Mouse (Mus musculus) splenic B cell, adult 2 months (primary cell): ENCODE data around the gene Insl3.
A peak's percentile ranks its signal among the peaks of the same experiment; 100 is the strongest.

Experiments used
- DNase-seq: peaks from one replicate; pipeline ENCODE4 v3.0.0-alpha.2; 2011; ENCODE audit warnings: low read depth, low spot score
- H3K27me3 ChIP-seq: 2 replicates; pipeline ENCODE4 v1.6.1; 2012; ENCODE audit warnings: mild to moderate bottlenecking, low read length, moderate library complexity, mixed read lengths; ENCODE audit not compliant: control insufficient read depth, poor library complexity, insufficient read depth, severe bottlenecking
- H3K36me3 ChIP-seq: 2 replicates; pipeline ENCODE4 v1.6.1; 2012; ENCODE audit warnings: mild to moderate bottlenecking, low read length, moderate library complexity, mixed read lengths; ENCODE audit not compliant: control insufficient read depth, poor library complexity, insufficient read depth, severe bottlenecking

The Insl3 gene

GRCm38 (mm10) chr8:71671549-71671965 lies 17.5 kb upstream of the Insl3 start, which contains the start of gene Unc13a:
Gene Unc13a (minus strand): TSS chr8:71671757.
- peak; percentile 93 for DNase-seq
- Histone ChIP-seq H3K36me3 (no peaks in the 10 kb centered on the region), H3K27me3 (no peaks in the 10 kb centered on the region)

DNA sequence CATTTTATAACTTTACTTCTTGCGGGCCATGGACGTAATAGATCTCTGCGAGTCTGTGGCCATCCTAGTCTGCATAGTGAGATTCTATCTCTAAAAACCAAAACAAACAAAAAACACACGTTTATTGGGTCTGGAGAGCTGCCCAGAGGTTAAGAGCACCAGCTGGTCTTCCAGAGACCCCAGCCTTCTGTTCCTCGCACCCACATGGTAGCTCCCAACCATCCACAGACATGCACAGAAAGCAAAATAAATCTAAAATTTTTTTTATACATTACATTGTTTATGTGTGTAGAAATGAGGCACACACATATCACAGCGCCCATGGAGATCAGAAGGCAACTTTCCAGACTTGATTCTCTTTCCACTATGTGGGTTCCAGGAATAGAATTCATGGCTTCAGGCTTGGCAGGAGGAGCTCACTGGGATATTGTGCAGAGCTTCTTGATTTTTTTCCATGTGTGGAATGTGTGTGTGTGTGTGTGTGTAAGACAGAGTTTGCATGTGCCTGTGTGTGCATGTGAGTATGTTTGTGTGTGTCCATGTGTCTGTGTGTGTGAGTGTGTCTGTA lies 16.8 kb upstream of the Insl3 start:
- Histone ChIP-seq H3K36me3 (no peaks in the 10 kb centered on the region), H3K27me3 (no peaks in the 10 kb centered on the region)
- DNase-seq, result no peak

DNA sequence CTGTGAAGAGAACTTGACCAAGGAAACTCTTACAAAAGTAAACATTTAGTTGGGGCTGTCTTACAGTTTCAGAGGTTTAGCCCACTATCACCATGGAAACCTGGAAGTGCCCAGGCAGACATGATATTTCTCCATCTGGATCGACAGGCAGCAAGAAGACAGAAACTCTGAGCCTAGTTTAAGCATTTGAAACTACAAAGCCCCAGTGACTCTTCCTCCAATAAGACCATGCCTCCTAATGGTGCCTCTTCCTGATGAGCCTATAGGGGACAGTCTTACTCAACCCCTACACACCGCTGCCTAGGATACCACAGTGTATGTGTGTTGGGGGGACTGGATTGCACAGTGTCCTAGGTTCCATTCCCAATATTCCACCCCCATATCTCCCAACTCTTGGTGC lies 14.9 kb upstream of the Insl3 start:
- Histone ChIP-seq H3K36me3 (no peaks in the 10 kb centered on the region), H3K27me3 (no peaks in the 10 kb centered on the region)
- DNase-seq, result no peak

DNA sequence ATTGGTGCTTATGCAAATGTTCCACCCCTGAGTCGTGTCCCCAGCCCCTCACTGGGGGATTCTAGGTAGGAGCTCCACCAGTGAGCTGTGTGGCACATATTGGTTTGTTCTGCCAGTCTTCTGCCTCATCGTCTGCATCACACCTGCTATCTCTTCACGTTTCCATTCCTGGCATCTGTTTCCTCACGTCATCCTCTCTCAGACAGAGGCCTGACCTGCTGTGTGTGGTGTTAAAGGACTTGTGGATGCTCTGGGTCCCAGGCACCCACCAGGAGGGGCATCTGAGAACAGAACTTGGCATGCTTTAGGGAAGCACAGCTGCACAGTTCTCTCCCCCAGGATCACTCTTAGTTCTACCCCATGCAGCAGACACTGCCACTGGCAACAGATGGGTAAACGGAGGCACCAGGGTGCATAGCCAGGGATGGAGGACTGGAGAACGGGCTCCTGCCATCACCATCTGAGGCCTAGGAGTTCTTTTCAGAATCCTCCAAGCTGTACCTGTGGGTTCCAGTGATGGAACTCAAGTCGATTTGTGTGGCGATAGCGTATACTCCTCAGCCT lies 13.5 kb upstream of the Insl3 start:
- DNase-seq, result no peak
- Histone ChIP-seq H3K36me3 (peaks cover 5% of the 10 kb centered on the region; the same call in 1 of the 2 replicates), H3K27me3 (no peaks in the 10 kb centered on the region)

GRCm38 (mm10) chr8:71676020-71676741 lies 12.8 kb upstream of the Insl3 start, which contains the start of gene Jak3:
Gene Jak3 (plus strand): TSS chr8:71676296.
- H3K27me3 ChIP-seq, result no peaks in the 10 kb centered on the region
- DNase-seq, result peak; percentile 86
- H3K36me3 ChIP-seq, result peaks cover 6% of the 10 kb centered on the region; the same call in 1 of the 2 replicates

GRCm38 (mm10) chr8:71676803-71677202 lies 12.2 kb upstream of the Insl3 start:
- H3K36me3 ChIP-seq, result peaks cover 8% of the 10 kb centered on the region; the same call in 1 of the 2 replicates
- DNase-seq, result no peak

DNA sequence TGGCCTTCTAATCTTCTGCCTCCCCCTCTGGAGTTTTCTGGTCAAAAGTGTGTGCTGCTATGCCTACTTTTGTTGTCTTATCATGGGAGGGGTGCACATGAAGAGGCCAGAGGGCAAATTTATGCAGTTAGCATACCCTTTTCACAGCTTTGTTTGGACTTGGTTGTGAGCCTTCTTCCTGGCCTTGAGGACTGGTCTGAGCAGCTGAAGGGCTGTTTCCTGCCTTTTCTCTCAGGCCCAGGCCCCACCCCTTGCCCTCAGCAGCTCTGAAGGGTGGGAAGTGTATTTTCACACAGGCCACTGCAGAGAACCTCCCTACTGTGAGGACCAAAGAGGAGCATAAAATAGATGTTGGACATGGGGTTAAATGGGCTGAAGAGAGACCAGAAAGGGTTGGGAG lies 11.5 kb upstream of the Insl3 start:
- DNase-seq, result no peak
- Histone ChIP-seq H3K27me3 (no peaks in the 10 kb centered on the region), H3K36me3 (peaks cover 8% of the 10 kb centered on the region; the same call in 1 of the 2 replicates)

More at GRCm38 (mm10) chr8:71676803-71677202, 12.2 kb upstream of the Insl3 start:
- no peaks in the 10 kb centered on the region for H3K27me3 ChIP-seq

DNA sequence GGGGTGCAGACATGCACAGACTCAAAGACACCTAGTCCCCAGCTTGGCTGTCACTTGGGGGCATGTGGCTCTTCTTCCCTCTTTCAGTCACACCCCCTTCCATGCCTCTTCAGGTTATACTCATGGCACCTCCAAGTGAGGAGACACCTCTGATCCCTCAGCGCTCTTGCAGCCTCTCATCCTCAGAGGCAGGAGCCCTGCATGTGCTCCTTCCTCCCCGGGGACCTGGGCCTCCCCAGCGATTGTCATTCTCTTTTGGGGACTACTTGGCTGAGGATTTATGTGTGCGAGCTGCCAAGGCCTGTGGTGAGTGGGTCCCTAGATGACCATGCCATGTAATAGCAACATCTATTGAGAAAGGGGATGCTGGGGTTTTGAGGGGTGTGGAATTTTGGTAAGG lies 10.8 kb upstream of the Insl3 start:
- Histone ChIP-seq H3K27me3 (no peaks in the 10 kb centered on the region), H3K36me3 (peaks cover 12% of the 10 kb centered on the region; the same call in 1 of the 2 replicates)
- DNase-seq, result no peak

DNA sequence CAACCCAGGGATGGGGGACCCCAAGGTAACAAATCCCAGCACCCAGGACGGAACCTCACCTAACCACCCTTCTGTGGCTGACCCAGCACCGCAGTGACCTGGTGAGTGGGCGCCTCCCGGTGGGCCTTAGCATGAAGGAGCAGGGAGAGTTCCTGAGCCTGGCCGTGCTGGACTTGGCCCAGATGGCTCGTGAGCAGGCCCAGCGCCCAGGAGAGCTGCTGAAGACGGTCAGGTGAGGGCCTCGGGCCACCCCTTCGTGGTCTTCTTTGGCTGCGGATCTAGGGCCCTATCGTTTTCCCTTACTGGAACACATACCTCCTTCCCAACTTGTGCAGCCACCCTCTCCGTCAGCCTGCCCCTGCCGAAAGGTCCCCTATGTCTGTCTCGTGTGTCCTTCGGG lies 9.9 kb upstream of the Insl3 start:
- DNase-seq, result no peak
- Histone ChIP-seq H3K27me3 (no peaks in the 10 kb centered on the region), H3K36me3 (peaks cover 16% of the 10 kb centered on the region)

DNA sequence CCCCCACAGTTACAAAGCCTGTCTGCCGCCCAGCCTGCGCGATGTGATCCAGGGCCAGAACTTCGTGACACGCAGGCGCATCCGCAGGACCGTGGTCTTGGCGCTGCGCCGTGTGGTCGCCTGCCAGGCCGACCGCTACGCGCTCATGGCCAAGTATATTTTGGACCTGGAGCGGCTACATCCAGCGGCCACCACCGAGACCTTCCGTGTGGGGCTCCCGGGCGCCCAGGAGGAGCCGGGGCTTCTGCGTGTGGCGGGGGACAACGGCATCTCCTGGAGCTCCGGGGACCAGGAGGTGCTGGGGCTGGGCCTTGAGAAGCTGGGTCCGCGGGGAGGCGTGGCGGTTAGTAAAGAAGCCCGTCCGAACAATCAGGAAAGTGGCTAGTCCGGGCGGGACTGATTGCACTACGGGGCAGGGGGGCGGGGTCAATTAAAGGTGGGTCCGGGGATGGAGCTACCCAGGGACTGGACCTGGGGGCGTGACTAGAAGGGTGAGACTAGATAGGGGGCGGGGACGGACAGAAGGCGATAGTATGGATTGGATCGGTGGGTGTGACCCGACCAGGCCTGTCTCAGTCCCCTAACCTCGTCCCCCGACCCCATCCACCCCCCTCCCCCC lies 9.4 kb upstream of the Insl3 start:
- no peaks in the 10 kb centered on the region for H3K27me3 ChIP-seq
- DNase-seq, result no peak
- peaks cover 20% of the 10 kb centered on the region for H3K36me3 ChIP-seq

- Histone ChIP-seq H3K36me3 (peaks cover 23% of the 10 kb centered on the region), H3K27me3 (no peaks in the 10 kb centered on the region)
- no peak for DNase-seq
Observed at GRCm38 (mm10) chr8:71680471-71680870, 8.5 kb upstream of the Insl3 start.

DNA sequence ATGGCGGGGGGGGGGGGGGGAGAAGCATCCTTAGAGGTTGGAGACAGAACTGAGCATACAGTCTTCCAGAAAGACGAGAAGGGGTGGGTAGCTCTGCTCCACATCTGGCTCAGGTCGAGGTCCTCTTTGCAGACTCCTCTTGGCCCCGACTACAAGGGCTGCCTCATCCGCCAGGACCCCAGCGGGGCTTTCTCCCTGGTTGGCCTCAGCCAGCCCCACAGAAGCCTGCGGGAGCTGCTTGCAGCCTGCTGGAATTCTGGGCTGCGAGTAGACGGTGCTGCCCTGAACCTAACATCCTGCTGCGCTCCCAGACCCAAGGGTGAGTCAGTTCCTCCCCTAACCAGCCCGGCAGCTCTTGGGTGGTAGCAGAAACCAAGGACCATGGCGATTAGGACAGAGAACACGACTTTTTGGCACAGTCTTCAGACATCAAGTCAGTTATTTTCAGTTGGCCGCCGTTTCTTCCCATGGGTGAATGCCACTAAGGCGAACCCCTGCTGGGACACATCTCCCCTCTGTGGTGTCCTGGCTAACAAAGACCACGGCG lies 7.6 kb upstream of the Insl3 start:
- no peak for DNase-seq
- H3K27me3 ChIP-seq, result no peaks in the 10 kb centered on the region

GRCm38 (mm10) chr8:71682832-71683231 lies 6.2 kb upstream of the Insl3 start:
- DNase-seq, result no peak
- Histone ChIP-seq H3K36me3 (peaks cover 30% of the 10 kb centered on the region), H3K27me3 (no peaks in the 10 kb centered on the region)

More for the DNA sequence above, 7.6 kb upstream of the Insl3 start:
- peaks cover 29% of the 10 kb centered on the region for H3K36me3 ChIP-seq

DNA sequence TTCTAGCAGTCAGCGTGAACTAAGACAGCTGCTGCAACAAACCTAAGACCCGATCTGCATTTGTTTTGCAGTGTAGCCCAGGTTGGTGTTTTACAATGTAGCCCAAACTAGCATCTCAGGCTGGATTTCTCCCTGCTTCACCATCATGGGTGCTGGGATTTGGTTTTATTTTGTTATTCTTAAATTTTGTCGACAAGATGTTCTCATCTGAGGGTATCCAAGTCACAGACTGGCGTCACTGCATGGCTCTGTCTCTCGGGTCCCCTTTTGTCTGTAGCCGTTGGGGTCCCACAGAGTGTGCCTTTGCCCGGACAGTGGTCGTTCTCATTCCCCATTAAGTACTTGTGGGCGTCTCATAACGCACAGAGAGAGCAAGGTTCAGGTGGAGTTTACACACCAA lies 4.3 kb upstream of the Insl3 start:
- no peak for DNase-seq
- peaks cover 27% of the 10 kb centered on the region for H3K36me3 ChIP-seq
- H3K27me3 ChIP-seq, result no peaks in the 10 kb centered on the region

DNA sequence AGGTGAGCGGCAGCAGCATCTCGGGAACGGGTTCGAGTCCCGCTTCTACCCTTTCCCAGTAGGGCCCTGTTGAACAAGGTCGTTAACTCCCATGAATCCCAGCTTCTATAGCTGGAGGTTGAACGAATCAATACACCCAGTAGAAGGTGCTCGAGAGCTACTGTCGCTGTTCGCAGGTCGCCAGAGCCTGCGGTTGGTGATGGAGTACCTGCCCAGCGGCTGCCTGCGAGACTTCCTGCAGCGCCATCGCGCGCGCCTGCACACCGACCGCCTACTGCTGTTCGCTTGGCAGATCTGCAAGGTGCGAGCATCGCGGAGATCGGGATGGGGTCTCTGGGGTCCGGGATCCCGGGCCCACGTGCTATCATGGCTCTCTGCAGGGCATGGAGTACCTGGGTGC lies 3.4 kb upstream of the Insl3 start:
- Histone ChIP-seq H3K36me3 (peaks cover 27% of the 10 kb centered on the region), H3K27me3 (no peaks in the 10 kb centered on the region)
- no peak for DNase-seq
